Mouse (Mus musculus): ENCODE measurements at regions not wholly inside any gene's neighbourhood (a gene's known extent, or its start where the extent isn't known, plus 50 kb on each side); places are given as distances from the start of the nearest gene placed in this dataset.

- no peak overlapping the region for H3K4me2 ChIP-seq (ENCODE audit: low read length)
- no peak for ATAC-seq
- no peaks in the 10 kb centered on the region for H3K27me3 ChIP-seq (ENCODE audit: control insufficient read depth, insufficient read depth, low read depth, low read length)
- H3K9me3 ChIP-seq (replicated peaks; ENCODE audit: control insufficient read depth, low read length, poor library complexity, severe bottlenecking), result no peaks in the 10 kb centered on the region
- H3K4me1 ChIP-seq (ENCODE audit: control insufficient read depth, insufficient read depth, low read length), result no peaks in the 10 kb centered on the region
- H3K27ac ChIP-seq (ENCODE audit: low read length), result no peak overlapping the region
- WGBS, result 88% methylated on average over 3 of the region's 3 CpGs
- H3K4me3 ChIP-seq (ENCODE audit: low read depth, low read length), result no peak overlapping the region
- no peak overlapping the region for H3K9ac ChIP-seq (ENCODE audit: low read depth, low read length)
- no peaks in the 10 kb centered on the region for H3K36me3 ChIP-seq (ENCODE audit: control insufficient read depth, insufficient read depth, low read length)
Observed at GRCm38 (mm10) chr14:36612860-36613259, 355.7 kb downstream of the Ccser2 start.

- ATAC-seq, result no peak; the same call in 1 of the 2 replicates
Observed at GRCm38 (mm10) chr14:36584065-36584635, 384.4 kb downstream of the Ccser2 start.

GRCm38 (mm10) chr14:36583338-36584064, 385.1 kb downstream of the Ccser2 start:
- H3K9me3 ChIP-seq (replicated peaks; ENCODE audit: control insufficient read depth, low read length, poor library complexity, severe bottlenecking), result no peaks in the 10 kb centered on the region
- H3K4me1 ChIP-seq (ENCODE audit: control insufficient read depth, insufficient read depth, low read length), result peaks cover 3% of the 10 kb centered on the region; the same call in 1 of the 2 replicates
- H3K4me2 ChIP-seq (ENCODE audit: low read length), result no peak overlapping the region
- no peak overlapping the region for H3K27ac ChIP-seq (ENCODE audit: low read length)
- H3K27me3 ChIP-seq (ENCODE audit: control insufficient read depth, insufficient read depth, low read depth, low read length), result no peaks in the 10 kb centered on the region
- H3K36me3 ChIP-seq (ENCODE audit: control insufficient read depth, insufficient read depth, low read length), result no peaks in the 10 kb centered on the region
- no peak overlapping the region for H3K4me3 ChIP-seq (ENCODE audit: low read depth, low read length)
- H3K9ac ChIP-seq (ENCODE audit: low read depth, low read length), result no peak overlapping the region
- 59% methylated on average over 3 of the region's 3 CpGs for WGBS
- ATAC-seq, result peak; percentile 84

More at GRCm38 (mm10) chr14:36584065-36584635, 384.4 kb downstream of the Ccser2 start:
- H3K4me2 ChIP-seq (ENCODE audit: low read length), result no peak overlapping the region
- no peak overlapping the region for H3K9ac ChIP-seq (ENCODE audit: low read depth, low read length)
- no peak overlapping the region for H3K4me3 ChIP-seq (ENCODE audit: low read depth, low read length)
- no peaks in the 10 kb centered on the region for H3K9me3 ChIP-seq (replicated peaks; ENCODE audit: control insufficient read depth, low read length, poor library complexity, severe bottlenecking)
- no peaks in the 10 kb centered on the region for H3K36me3 ChIP-seq (ENCODE audit: control insufficient read depth, insufficient read depth, low read length)
- H3K27ac ChIP-seq (ENCODE audit: low read length), result no peak overlapping the region
- WGBS, result 48% methylated on average over 4 of the region's 4 CpGs
- H3K27me3 ChIP-seq (ENCODE audit: control insufficient read depth, insufficient read depth, low read depth, low read length), result no peaks in the 10 kb centered on the region
- H3K4me1 ChIP-seq (ENCODE audit: control insufficient read depth, insufficient read depth, low read length), result peaks cover 3% of the 10 kb centered on the region; the same call in 1 of the 2 replicates

GRCm38 (mm10) chr14:36563229-36563865, 405.2 kb downstream of the Ccser2 start:
- ATAC-seq, result no peak
- no peak overlapping the region for H3K27ac ChIP-seq (ENCODE audit: low read length)
- no peaks in the 10 kb centered on the region for H3K27me3 ChIP-seq (ENCODE audit: control insufficient read depth, insufficient read depth, low read depth, low read length)
- H3K4me1 ChIP-seq (ENCODE audit: control insufficient read depth, insufficient read depth, low read length), result no peaks in the 10 kb centered on the region
- H3K4me3 ChIP-seq (ENCODE audit: low read depth, low read length), result no peak overlapping the region
- WGBS, result 50% methylated on average over 3 of the region's 3 CpGs
- no peaks in the 10 kb centered on the region for H3K9me3 ChIP-seq (replicated peaks; ENCODE audit: control insufficient read depth, low read length, poor library complexity, severe bottlenecking)
- no peak overlapping the region for H3K4me2 ChIP-seq (ENCODE audit: low read length)
- H3K36me3 ChIP-seq (ENCODE audit: control insufficient read depth, insufficient read depth, low read length), result no peaks in the 10 kb centered on the region
- no peak overlapping the region for H3K9ac ChIP-seq (ENCODE audit: low read depth, low read length)

GRCm38 (mm10) chr14:36537402-36537801, 431.2 kb downstream of the Ccser2 start:
- no peaks in the 10 kb centered on the region for H3K27me3 ChIP-seq (ENCODE audit: control insufficient read depth, insufficient read depth, low read depth, low read length)

GRCm38 (mm10) chr14:36527310-36527709, 432.6 kb downstream of the 4930474N05Rik start:
- 93% methylated on average over 1 of the region's 1 CpGs for WGBS
- Histone ChIP-seq H3K9ac (ENCODE audit: low read depth, low read length) (no peak overlapping the region), H3K36me3 (ENCODE audit: control insufficient read depth, insufficient read depth, low read length) (no peaks in the 10 kb centered on the region), H3K27me3 (ENCODE audit: control insufficient read depth, insufficient read depth, low read depth, low read length) (no peaks in the 10 kb centered on the region), H3K4me2 (ENCODE audit: low read length) (no peak overlapping the region), H3K9me3 (replicated peaks; ENCODE audit: control insufficient read depth, low read length, poor library complexity, severe bottlenecking) (no peaks in the 10 kb centered on the region), H3K27ac (ENCODE audit: low read length) (no peak overlapping the region), H3K4me3 (ENCODE audit: low read depth, low read length) (no peak overlapping the region), H3K4me1 (ENCODE audit: control insufficient read depth, insufficient read depth, low read length) (no peaks in the 10 kb centered on the region)
- ATAC-seq, result no peak

More at GRCm38 (mm10) chr14:36537402-36537801, 431.2 kb downstream of the Ccser2 start:
- Histone ChIP-seq H3K27ac (ENCODE audit: low read length) (no peak overlapping the region), H3K4me3 (ENCODE audit: low read depth, low read length) (no peak overlapping the region), H3K9me3 (replicated peaks; ENCODE audit: control insufficient read depth, low read length, poor library complexity, severe bottlenecking) (no peaks in the 10 kb centered on the region), H3K4me2 (ENCODE audit: low read length) (no peak overlapping the region), H3K4me1 (ENCODE audit: control insufficient read depth, insufficient read depth, low read length) (no peaks in the 10 kb centered on the region), H3K36me3 (ENCODE audit: control insufficient read depth, insufficient read depth, low read length) (no peaks in the 10 kb centered on the region), H3K9ac (ENCODE audit: low read depth, low read length) (no peak overlapping the region)
- ATAC-seq, result no peak
- WGBS, result 88% methylated on average over 5 of the region's 5 CpGs

- H3K9ac ChIP-seq (ENCODE audit: low read depth, low read length), result no peak overlapping the region
- no peak overlapping the region for H3K4me2 ChIP-seq (ENCODE audit: low read length)
- H3K27me3 ChIP-seq (ENCODE audit: control insufficient read depth, insufficient read depth, low read depth, low read length), result no peaks in the 10 kb centered on the region
- peak; percentile 60; the same call in 1 of the 2 replicates for ATAC-seq
- H3K9me3 ChIP-seq (replicated peaks; ENCODE audit: control insufficient read depth, low read length, poor library complexity, severe bottlenecking), result no peaks in the 10 kb centered on the region
- no peak overlapping the region for H3K4me3 ChIP-seq (ENCODE audit: low read depth, low read length)
- no peaks in the 10 kb centered on the region for H3K4me1 ChIP-seq (ENCODE audit: control insufficient read depth, insufficient read depth, low read length)
- H3K36me3 ChIP-seq (ENCODE audit: control insufficient read depth, insufficient read depth, low read length), result no peaks in the 10 kb centered on the region
- H3K27ac ChIP-seq (ENCODE audit: low read length), result no peak overlapping the region; the same call in 1 of the 2 replicates
Observed at GRCm38 (mm10) chr14:36525591-36526037, 430.9 kb downstream of the 4930474N05Rik start.

GRCm38 (mm10) chr14:36502076-36502994, 407.6 kb downstream of the 4930474N05Rik start:
- ATAC-seq, result peak; percentile 58; the same call in 1 of the 2 replicates
- 58% methylated on average over 2 of the region's 2 CpGs for WGBS

More at GRCm38 (mm10) chr14:36502076-36502994, 407.6 kb downstream of the 4930474N05Rik start:
- Histone ChIP-seq H3K27ac (ENCODE audit: low read length) (no peak overlapping the region), H3K36me3 (ENCODE audit: control insufficient read depth, insufficient read depth, low read length) (no peaks in the 10 kb centered on the region), H3K4me1 (ENCODE audit: control insufficient read depth, insufficient read depth, low read length) (no peaks in the 10 kb centered on the region), H3K4me3 (ENCODE audit: low read depth, low read length) (no peak overlapping the region), H3K9me3 (replicated peaks; ENCODE audit: control insufficient read depth, low read length, poor library complexity, severe bottlenecking) (no peaks in the 10 kb centered on the region), H3K4me2 (ENCODE audit: low read length) (no peak overlapping the region), H3K9ac (ENCODE audit: low read depth, low read length) (no peak overlapping the region), H3K27me3 (ENCODE audit: control insufficient read depth, insufficient read depth, low read depth, low read length) (no peaks in the 10 kb centered on the region)

Data from midbrain, embryonic 16.5 days (tissue).